Mouse (Mus musculus): ENCODE results near the gene Bptf. TPM values are rescaled to one million over a fixed set of nuclear protein-coding genes. Genes with fewer than 3 reads are reported as not detected.

Gene Bptf
- polyA plus RNA-seq, 1 experiment from 2014 or later = 39.3 TPM

GRCm38 (mm10) chr11:107029536-107029935, 102.4 kb downstream of the Bptf start:
- 60% methylated on average over 19 of the region's 19 CpGs for WGBS
- H3K9ac ChIP-seq (ENCODE audit: low read length) = no peak overlapping the region
- no peak overlapping the region for H3K27ac ChIP-seq (ENCODE audit: low read depth, low read length)
- peaks cover 12% of the 10 kb centered on the region for H3K4me1 ChIP-seq (ENCODE audit: control insufficient read depth, insufficient read depth, low read length)
- no peak overlapping the region for H3K4me3 ChIP-seq (ENCODE audit: low read depth, low read length)
- no peaks in the 10 kb centered on the region for H3K27me3 ChIP-seq (ENCODE audit: control insufficient read depth, insufficient read depth, low read length)
- no peak for ATAC-seq (ENCODE audit: insufficient read depth, low FRiP score, low TSS enrichment)
- no peak for DNase-seq (ENCODE audit: low spot score)
- H3K9me3 ChIP-seq (ENCODE audit: control insufficient read depth, low read length) = no peaks in the 10 kb centered on the region
- no peak overlapping the region for H3K4me2 ChIP-seq (ENCODE audit: low read depth)
- H3K36me3 ChIP-seq (ENCODE audit: control insufficient read depth, insufficient read depth, low read length) = no peaks in the 10 kb centered on the region

DNA sequence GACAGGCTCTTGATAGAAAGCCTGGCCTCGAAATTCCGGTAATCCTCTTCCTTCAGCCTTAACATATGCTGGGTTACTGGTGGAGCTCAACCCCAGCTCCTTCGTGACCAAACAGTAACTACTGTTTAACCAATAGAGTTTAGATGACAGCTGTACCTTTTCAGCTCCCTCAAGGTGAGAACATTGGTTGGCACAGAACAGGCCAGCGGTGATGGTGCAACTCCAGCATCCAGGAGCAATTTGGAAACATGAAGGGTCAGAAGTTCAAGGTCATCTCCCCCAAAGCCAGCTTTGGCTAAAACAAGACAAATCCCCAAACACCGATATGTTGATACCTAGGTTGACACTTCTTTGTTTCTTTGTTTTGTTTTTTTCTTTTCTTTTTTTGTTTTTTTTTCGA, 103.2 kb downstream of the Bptf start:
- Histone ChIP-seq H3K4me3 (ENCODE audit: low read depth, low read length) (peak overlapping the region; percentile 47), H3K9ac (ENCODE audit: low read length) (peak overlapping the region; percentile 61), H3K36me3 (ENCODE audit: control insufficient read depth, insufficient read depth, low read length) (no peaks in the 10 kb centered on the region), H3K4me1 (ENCODE audit: control insufficient read depth, insufficient read depth, low read length) (peaks cover 12% of the 10 kb centered on the region), H3K27ac (ENCODE audit: low read depth, low read length) (no peak overlapping the region), H3K9me3 (ENCODE audit: control insufficient read depth, low read length) (no peaks in the 10 kb centered on the region), H3K27me3 (ENCODE audit: control insufficient read depth, insufficient read depth, low read length) (no peaks in the 10 kb centered on the region), H3K4me2 (ENCODE audit: low read depth) (peak overlapping the region; percentile 55)
- DNase-seq (ENCODE audit: low spot score) = no peak
- ATAC-seq (ENCODE audit: insufficient read depth, low FRiP score, low TSS enrichment) = no peak
- 75% methylated on average over 6 of the region's 6 CpGs for WGBS

- Histone ChIP-seq H3K4me3 (ENCODE audit: low read depth, low read length) (peak overlapping the region; percentile 47), H3K4me1 (ENCODE audit: control insufficient read depth, insufficient read depth, low read length) (peaks cover 12% of the 10 kb centered on the region), H3K36me3 (ENCODE audit: control insufficient read depth, insufficient read depth, low read length) (no peaks in the 10 kb centered on the region), H3K9ac (ENCODE audit: low read length) (peak overlapping the region; percentile 61), H3K4me2 (ENCODE audit: low read depth) (peak overlapping the region; percentile 55), H3K27ac (ENCODE audit: low read depth, low read length) (peak overlapping the region; percentile 57), H3K27me3 (ENCODE audit: control insufficient read depth, insufficient read depth, low read length) (no peaks in the 10 kb centered on the region), H3K9me3 (ENCODE audit: control insufficient read depth, low read length) (no peaks in the 10 kb centered on the region)
- WGBS = 3% methylated on average over 29 of the region's 29 CpGs
- ATAC-seq (ENCODE audit: insufficient read depth, low FRiP score, low TSS enrichment) = peak; percentile 42
- DNase-seq (ENCODE audit: low spot score) = no peak
These were observed 103.7 kb downstream of the Bptf start for GRCm38 (mm10) chr11:107028275-107028618.

- Histone ChIP-seq H3K27me3 (ENCODE audit: control insufficient read depth, insufficient read depth, low read length) (no peaks in the 10 kb centered on the region), H3K9me3 (ENCODE audit: control insufficient read depth, low read length) (no peaks in the 10 kb centered on the region), H3K36me3 (ENCODE audit: control insufficient read depth, insufficient read depth, low read length) (no peaks in the 10 kb centered on the region), H3K4me2 (ENCODE audit: low read depth) (peak overlapping the region; percentile 55), H3K4me1 (ENCODE audit: control insufficient read depth, insufficient read depth, low read length) (peaks cover 12% of the 10 kb centered on the region), H3K27ac (ENCODE audit: low read depth, low read length) (peak overlapping the region; percentile 57), H3K9ac (ENCODE audit: low read length) (peak overlapping the region; percentile 61), H3K4me3 (ENCODE audit: low read depth, low read length) (peak overlapping the region; percentile 47)
- peak; percentile 94 for DNase-seq (ENCODE audit: low spot score)
- ATAC-seq (ENCODE audit: insufficient read depth, low FRiP score, low TSS enrichment) = peak; percentile 85
- WGBS = under 1% methylated on average over 101 of the region's 107 CpGs
These were observed 104.3 kb downstream of the Bptf start for GRCm38 (mm10) chr11:107027431-107028274.

DNA sequence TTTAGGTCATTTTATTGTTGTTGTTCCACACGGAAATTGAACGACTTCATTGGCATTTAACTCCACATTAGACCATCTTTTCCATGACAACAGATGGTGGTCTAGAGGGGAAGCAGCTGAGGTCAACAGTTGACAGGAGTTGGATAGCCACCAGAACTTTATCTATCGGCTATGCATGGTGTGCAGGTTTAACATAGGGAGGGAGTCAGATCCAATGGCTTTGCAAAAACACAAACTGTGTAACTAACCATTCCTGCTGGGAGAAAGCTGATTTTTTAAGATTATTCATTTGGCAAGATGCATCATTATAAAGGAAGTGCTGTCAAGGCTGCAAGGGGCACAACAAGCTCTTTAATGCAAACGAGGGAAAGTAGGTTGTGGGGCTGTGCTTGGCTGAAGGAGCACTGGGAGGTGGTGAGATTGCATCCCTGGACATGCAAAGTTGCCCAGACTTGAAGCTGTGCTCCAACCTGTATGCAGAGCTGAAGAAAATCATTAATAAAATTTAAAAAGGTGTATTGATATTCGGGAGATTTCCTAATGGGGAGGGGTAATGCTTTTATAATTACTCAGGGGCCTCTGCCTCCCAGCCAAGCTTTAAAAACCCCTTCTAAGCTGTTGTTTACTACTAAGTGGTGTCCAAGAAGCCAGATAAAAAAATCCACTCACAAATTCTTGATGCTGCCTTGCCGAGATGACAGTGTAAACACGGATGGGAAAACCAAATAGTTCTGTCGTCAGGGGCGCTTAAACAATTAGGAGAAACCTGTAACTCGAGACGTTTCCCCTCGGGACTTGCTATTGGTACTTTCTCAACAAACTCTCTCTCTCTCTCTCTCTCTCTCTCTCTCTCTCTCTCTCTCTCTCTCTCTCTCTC, 105.1 kb downstream of the Bptf start:
- H3K9ac ChIP-seq (ENCODE audit: low read length) = no peak overlapping the region

GRCm38 (mm10) chr11:107025411-107026321, 106.3 kb downstream of the Bptf start, which contains the start of gene 1810010H24Rik:
Gene 1810010H24Rik (plus strand): TSS chr11:107025681.
- WGBS = under 1% methylated on average over 45 of the region's 45 CpGs
- peak; percentile 12; the same call in 1 of the 2 replicates for ATAC-seq (ENCODE audit: insufficient read depth, low FRiP score, low TSS enrichment)

More for the DNA sequence above, 105.1 kb downstream of the Bptf start:
- peak overlapping the region; percentile 47; the same call in 1 of the 2 replicates for H3K4me3 ChIP-seq (ENCODE audit: low read depth, low read length)
- no peak overlapping the region for H3K27ac ChIP-seq (ENCODE audit: low read depth, low read length)
- peak overlapping the region; percentile 94 for H3K4me2 ChIP-seq (ENCODE audit: low read depth)
- WGBS = 7% methylated on average over 12 of the region's 12 CpGs
- peaks cover 12% of the 10 kb centered on the region for H3K4me1 ChIP-seq (ENCODE audit: control insufficient read depth, insufficient read depth, low read length)
- ATAC-seq (ENCODE audit: insufficient read depth, low FRiP score, low TSS enrichment) (no peak), DNase-seq (ENCODE audit: low spot score) (no peak)
- H3K27me3 ChIP-seq (ENCODE audit: control insufficient read depth, insufficient read depth, low read length) = no peaks in the 10 kb centered on the region
- H3K9me3 ChIP-seq (ENCODE audit: control insufficient read depth, low read length) = no peaks in the 10 kb centered on the region
- no peaks in the 10 kb centered on the region for H3K36me3 ChIP-seq (ENCODE audit: control insufficient read depth, insufficient read depth, low read length)

DNA sequence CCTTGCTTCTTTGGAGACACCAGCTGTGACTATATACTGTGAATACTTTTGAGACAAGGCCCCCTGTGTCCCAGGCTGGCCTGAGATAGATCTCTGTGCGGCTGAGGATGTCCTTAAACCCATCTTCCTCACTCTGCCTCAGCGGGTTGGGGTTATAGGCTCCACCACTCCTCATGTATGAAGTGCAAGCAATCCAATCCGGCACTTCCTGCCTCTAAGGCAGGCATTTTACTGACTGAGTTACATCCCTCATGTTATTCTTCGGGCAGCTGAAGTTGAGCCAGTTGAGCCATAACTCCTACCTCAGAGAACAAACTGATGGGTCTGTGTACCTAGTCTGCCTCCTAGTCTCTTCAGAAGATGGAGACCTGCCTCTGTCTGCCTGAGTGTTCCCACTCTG, 107.5 kb downstream of the Bptf start:
- DNase-seq (ENCODE audit: low spot score) = no peak
- Histone ChIP-seq H3K27ac (ENCODE audit: low read depth, low read length) (no peak overlapping the region), H3K36me3 (ENCODE audit: control insufficient read depth, insufficient read depth, low read length) (no peaks in the 10 kb centered on the region), H3K9ac (ENCODE audit: low read length) (no peak overlapping the region), H3K27me3 (ENCODE audit: control insufficient read depth, insufficient read depth, low read length) (no peaks in the 10 kb centered on the region), H3K4me3 (ENCODE audit: low read depth, low read length) (no peak overlapping the region), H3K4me2 (ENCODE audit: low read depth) (peak overlapping the region; percentile 94; the same call in 1 of the 2 replicates), H3K4me1 (ENCODE audit: control insufficient read depth, insufficient read depth, low read length) (peaks cover 12% of the 10 kb centered on the region), H3K9me3 (ENCODE audit: control insufficient read depth, low read length) (no peaks in the 10 kb centered on the region)
- no peak for ATAC-seq (ENCODE audit: insufficient read depth, low FRiP score, low TSS enrichment)
- WGBS = 52% methylated on average over 4 of the region's 4 CpGs

More at GRCm38 (mm10) chr11:107025411-107026321, 106.3 kb downstream of the Bptf start, which contains the start of gene 1810010H24Rik:
- Histone ChIP-seq H3K9me3 (ENCODE audit: control insufficient read depth, low read length) (no peaks in the 10 kb centered on the region), H3K4me3 (ENCODE audit: low read depth, low read length) (peak within 1 kb of the TSS; percentile 50), H3K4me2 (ENCODE audit: low read depth) (peak within 1 kb of the TSS; percentile 94), H3K27me3 (ENCODE audit: control insufficient read depth, insufficient read depth, low read length) (no peaks in the 10 kb centered on the region), H3K27ac (ENCODE audit: low read depth, low read length) (no peak within 1 kb of the TSS), H3K9ac (ENCODE audit: low read length) (peak within 1 kb of the TSS; percentile 63), H3K36me3 (ENCODE audit: control insufficient read depth, insufficient read depth, low read length) (no peaks in the 10 kb centered on the region), H3K4me1 (ENCODE audit: control insufficient read depth, insufficient read depth, low read length) (peaks cover 12% of the 10 kb centered on the region)
- DNase-seq (ENCODE audit: low spot score) = peak; percentile 57

All from neural tube, embryonic 11.5 days (tissue).